Mouse (Mus musculus): ENCODE data around the gene Csrp3. TPM values are rescaled to one million over a fixed set of nuclear protein-coding genes. Genes with fewer than 3 reads are reported as not detected.

Csrp3 gene
- polyA plus RNA-seq, 1 experiment from 2014 or later: 1.4 TPM

DNA sequence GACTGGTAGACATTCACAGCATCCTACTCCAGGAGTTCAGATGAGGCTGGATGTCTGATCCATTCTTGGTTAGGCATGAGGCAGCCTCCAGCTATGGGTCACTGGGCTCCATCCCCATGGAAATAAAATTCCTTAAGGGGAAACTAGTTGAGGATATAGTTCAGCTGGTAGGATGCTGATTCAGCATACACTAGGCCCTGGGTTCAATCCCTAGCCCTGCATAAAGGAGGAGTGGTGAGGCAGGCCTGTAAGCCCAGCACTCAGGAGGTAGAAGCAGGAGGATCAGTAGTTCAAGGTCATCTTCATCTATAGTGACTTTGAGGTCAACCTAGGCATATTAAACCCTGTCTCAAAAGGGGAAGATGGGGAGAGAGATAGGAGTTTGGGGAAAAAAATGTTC, 16.4 kb upstream of the Csrp3 start:
- H3K27ac ChIP-seq (replicated peaks; ENCODE audit: low read depth, low read length): no peak overlapping the region
- no peaks in the 10 kb centered on the region for H3K27me3 ChIP-seq (ENCODE audit: control insufficient read depth, insufficient read depth, low read length)
- no peak overlapping the region for H3K9ac ChIP-seq (ENCODE audit: low read length)
- no peaks in the 10 kb centered on the region for H3K4me1 ChIP-seq (ENCODE audit: control insufficient read depth, insufficient read depth, low read length)
- ATAC-seq (ENCODE audit: insufficient number of reproducible peaks, low FRiP score, low TSS enrichment, low read depth) (no peak), DNase-seq (ENCODE audit: low spot score) (no peak)
- no peak overlapping the region for H3K4me3 ChIP-seq (ENCODE audit: low read depth, low read length)
- no peak overlapping the region for H3K4me2 ChIP-seq (ENCODE audit: low read depth, severe bottlenecking)
- peaks cover 8% of the 10 kb centered on the region for H3K36me3 ChIP-seq (ENCODE audit: control insufficient read depth, insufficient read depth, low read length)
- no peaks in the 10 kb centered on the region for H3K9me3 ChIP-seq (ENCODE audit: control insufficient read depth, low read length)

DNA sequence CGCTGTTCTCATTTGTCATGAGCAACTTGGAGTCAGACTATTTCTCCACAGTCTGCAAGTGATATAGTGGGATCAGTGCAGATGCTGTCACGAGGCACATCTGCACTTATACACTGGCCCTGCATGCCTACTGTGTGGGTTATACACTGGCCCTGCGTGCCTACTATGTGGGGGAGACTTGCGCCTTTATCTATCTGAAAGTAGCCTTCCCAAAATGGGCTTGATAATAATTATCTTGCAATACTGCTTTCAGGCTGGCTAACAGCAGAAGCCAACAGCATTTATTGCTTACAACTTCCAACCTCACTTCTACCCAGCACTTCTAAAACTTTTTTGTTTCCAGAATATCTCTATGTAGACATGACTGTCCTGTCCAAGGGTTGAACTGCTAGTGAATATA, 14.0 kb upstream of the Csrp3 start:
- ATAC-seq (ENCODE audit: insufficient number of reproducible peaks, low FRiP score, low TSS enrichment, low read depth) (no peak), DNase-seq (ENCODE audit: low spot score) (no peak)
- no peaks in the 10 kb centered on the region for H3K9me3 ChIP-seq (ENCODE audit: control insufficient read depth, low read length)

DNA sequence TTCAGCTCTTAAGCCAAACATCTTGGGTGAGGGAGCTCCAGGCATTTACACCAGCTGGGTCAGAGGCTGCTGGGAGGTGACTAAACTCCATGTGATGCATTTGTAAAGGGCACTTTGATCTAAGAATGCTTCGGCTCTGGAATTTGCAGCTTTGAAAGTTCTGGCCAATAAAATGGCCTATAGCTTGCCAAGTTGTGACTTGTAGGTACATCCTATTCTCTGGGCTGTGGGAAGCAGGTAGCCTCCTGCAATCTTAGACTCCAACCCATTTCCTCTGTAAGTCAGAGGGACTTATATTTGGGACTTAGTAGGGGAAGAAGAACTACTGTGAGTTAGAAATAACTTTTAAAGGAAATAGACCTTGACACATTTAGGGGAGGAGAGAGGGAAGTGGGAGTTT, 13.1 kb upstream of the Csrp3 start:
- DNase-seq (ENCODE audit: low spot score): no peak
- no peaks in the 10 kb centered on the region; the same call in 1 of the 2 replicates for H3K36me3 ChIP-seq (ENCODE audit: control insufficient read depth, insufficient read depth, low read length)
- no peaks in the 10 kb centered on the region for H3K27me3 ChIP-seq (ENCODE audit: control insufficient read depth, insufficient read depth, low read length)
- WGBS: 10% methylated on average over 1 of the region's 1 CpGs
- no peak overlapping the region for H3K9ac ChIP-seq (ENCODE audit: low read length)
- no peak for ATAC-seq (ENCODE audit: insufficient number of reproducible peaks, low FRiP score, low TSS enrichment, low read depth)
- no peak overlapping the region for H3K4me2 ChIP-seq (ENCODE audit: low read depth, severe bottlenecking)
- no peak overlapping the region for H3K4me3 ChIP-seq (ENCODE audit: low read depth, low read length)
- no peak overlapping the region for H3K27ac ChIP-seq (replicated peaks; ENCODE audit: low read depth, low read length)
- H3K9me3 ChIP-seq (ENCODE audit: control insufficient read depth, low read length): no peaks in the 10 kb centered on the region
- H3K4me1 ChIP-seq (ENCODE audit: control insufficient read depth, insufficient read depth, low read length): no peaks in the 10 kb centered on the region

More for the DNA sequence above, 14.0 kb upstream of the Csrp3 start:
- Histone ChIP-seq H3K27me3 (ENCODE audit: control insufficient read depth, insufficient read depth, low read length) (no peaks in the 10 kb centered on the region), H3K4me2 (ENCODE audit: low read depth, severe bottlenecking) (no peak overlapping the region), H3K9ac (ENCODE audit: low read length) (no peak overlapping the region), H3K4me3 (ENCODE audit: low read depth, low read length) (no peak overlapping the region), H3K27ac (replicated peaks; ENCODE audit: low read depth, low read length) (no peak overlapping the region), H3K36me3 (ENCODE audit: control insufficient read depth, insufficient read depth, low read length) (no peaks in the 10 kb centered on the region; the same call in 1 of the 2 replicates), H3K4me1 (ENCODE audit: control insufficient read depth, insufficient read depth, low read length) (no peaks in the 10 kb centered on the region)
- WGBS: 89% methylated on average over 4 of the region's 4 CpGs

DNA sequence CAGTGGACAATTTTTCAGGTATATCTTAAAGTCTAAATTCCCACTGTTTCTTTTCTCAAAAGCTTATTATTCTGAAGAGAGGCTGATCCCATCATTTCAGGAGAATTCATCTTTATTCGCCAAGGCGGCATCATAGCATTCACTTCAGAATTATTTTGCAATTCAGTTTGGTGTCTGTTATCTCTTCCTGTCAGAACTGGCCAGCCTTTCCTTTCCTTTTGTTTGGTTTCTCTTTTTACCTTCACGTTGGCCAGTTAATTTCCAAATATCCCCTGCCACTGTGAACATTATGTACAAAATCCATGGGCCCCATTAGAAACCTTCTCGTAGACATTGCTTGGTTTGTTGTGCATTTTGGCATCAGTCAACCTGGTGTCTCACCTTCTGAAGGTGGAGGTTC, 11.5 kb upstream of the Csrp3 start:
- Histone ChIP-seq H3K4me1 (ENCODE audit: control insufficient read depth, insufficient read depth, low read length) (no peaks in the 10 kb centered on the region), H3K4me3 (ENCODE audit: low read depth, low read length) (no peak overlapping the region), H3K9ac (ENCODE audit: low read length) (no peak overlapping the region), H3K4me2 (ENCODE audit: low read depth, severe bottlenecking) (no peak overlapping the region), H3K9me3 (ENCODE audit: control insufficient read depth, low read length) (no peaks in the 10 kb centered on the region), H3K36me3 (ENCODE audit: control insufficient read depth, insufficient read depth, low read length) (no peaks in the 10 kb centered on the region), H3K27ac (replicated peaks; ENCODE audit: low read depth, low read length) (no peak overlapping the region), H3K27me3 (ENCODE audit: control insufficient read depth, insufficient read depth, low read length) (no peaks in the 10 kb centered on the region)
- WGBS: 92% methylated on average over 4 of the region's 4 CpGs
- ATAC-seq (ENCODE audit: insufficient number of reproducible peaks, low FRiP score, low TSS enrichment, low read depth) (no peak), DNase-seq (ENCODE audit: low spot score) (no peak)

DNA sequence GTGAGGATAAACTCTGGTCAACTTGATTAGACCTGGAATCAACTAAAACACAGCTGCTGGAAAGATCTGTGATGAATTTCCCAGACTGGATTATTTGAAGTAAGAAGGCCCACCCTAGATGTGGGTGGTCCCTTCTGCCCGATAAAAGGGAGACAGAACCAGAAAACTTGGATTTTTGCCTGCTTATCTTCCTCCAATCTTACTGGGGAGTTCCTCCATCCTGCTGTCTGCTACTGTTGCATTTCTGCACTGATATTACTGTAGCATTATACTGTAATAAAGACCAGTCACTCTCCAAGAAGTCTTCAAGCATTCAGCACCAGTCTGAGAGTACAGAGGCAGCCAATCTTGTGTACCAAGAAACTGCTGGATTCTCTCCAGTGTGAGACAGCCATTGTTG, 10.4 kb upstream of the Csrp3 start:
- Histone ChIP-seq H3K36me3 (ENCODE audit: control insufficient read depth, insufficient read depth, low read length) (no peaks in the 10 kb centered on the region), H3K4me1 (ENCODE audit: control insufficient read depth, insufficient read depth, low read length) (no peaks in the 10 kb centered on the region), H3K9me3 (ENCODE audit: control insufficient read depth, low read length) (no peaks in the 10 kb centered on the region), H3K4me3 (ENCODE audit: low read depth, low read length) (no peak overlapping the region), H3K27me3 (ENCODE audit: control insufficient read depth, insufficient read depth, low read length) (no peaks in the 10 kb centered on the region), H3K27ac (replicated peaks; ENCODE audit: low read depth, low read length) (no peak overlapping the region), H3K9ac (ENCODE audit: low read length) (no peak overlapping the region), H3K4me2 (ENCODE audit: low read depth, severe bottlenecking) (no peak overlapping the region)
- WGBS: 79% methylated on average over 1 of the region's 1 CpGs
- DNase-seq (ENCODE audit: low spot score) (no peak), ATAC-seq (ENCODE audit: insufficient number of reproducible peaks, low FRiP score, low TSS enrichment, low read depth) (no peak)

DNA sequence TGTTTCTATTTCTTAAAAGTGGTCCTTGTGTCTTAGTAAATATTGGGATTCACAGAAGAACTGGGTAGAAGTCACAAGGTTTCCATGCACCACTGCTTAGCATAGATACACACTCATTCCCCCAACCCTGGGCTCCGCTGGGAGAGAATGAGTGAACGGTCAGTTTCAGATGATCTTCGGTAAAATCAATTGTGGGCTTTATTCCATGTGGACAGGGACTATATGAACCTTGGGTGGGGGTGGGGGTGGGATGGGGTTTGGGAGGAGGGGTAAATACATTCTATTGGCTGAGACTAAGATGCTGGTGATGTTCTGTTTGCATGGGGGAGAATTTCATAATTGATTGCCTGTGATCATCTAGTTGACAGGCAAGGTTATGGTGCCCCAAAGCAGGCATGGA, 7.6 kb upstream of the Csrp3 start:
- Histone ChIP-seq H3K4me2 (ENCODE audit: low read depth, severe bottlenecking) (no peak overlapping the region), H3K27me3 (ENCODE audit: control insufficient read depth, insufficient read depth, low read length) (no peaks in the 10 kb centered on the region), H3K4me3 (ENCODE audit: low read depth, low read length) (no peak overlapping the region), H3K9me3 (ENCODE audit: control insufficient read depth, low read length) (no peaks in the 10 kb centered on the region), H3K4me1 (ENCODE audit: control insufficient read depth, insufficient read depth, low read length) (no peaks in the 10 kb centered on the region), H3K36me3 (ENCODE audit: control insufficient read depth, insufficient read depth, low read length) (no peaks in the 10 kb centered on the region), H3K9ac (ENCODE audit: low read length) (no peak overlapping the region), H3K27ac (replicated peaks; ENCODE audit: low read depth, low read length) (no peak overlapping the region)
- DNase-seq (ENCODE audit: low spot score): no peak
- 94% methylated on average over 3 of the region's 3 CpGs for WGBS
- ATAC-seq (ENCODE audit: insufficient number of reproducible peaks, low FRiP score, low TSS enrichment, low read depth): no peak

DNA sequence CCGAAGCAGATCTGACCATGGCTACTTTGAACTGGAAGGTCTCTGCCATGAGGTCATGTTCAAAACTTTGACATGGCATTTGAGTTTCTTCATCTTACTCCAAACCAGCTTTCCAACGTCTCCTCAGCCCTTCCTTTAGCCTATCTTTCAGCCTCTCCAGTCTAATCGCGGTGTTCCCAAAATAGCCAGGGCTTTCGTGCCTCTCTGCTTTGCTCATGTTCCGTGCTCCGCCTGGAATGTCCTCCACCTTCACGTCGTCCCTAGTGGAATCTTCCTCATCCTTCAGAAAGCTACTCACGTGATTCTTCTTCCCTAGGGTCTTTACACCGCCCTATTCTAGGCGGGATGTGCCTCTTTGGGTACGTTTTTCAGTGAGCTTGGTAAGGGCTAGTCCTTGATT, 5.7 kb upstream of the Csrp3 start:
- no peak overlapping the region for H3K27ac ChIP-seq (replicated peaks; ENCODE audit: low read depth, low read length)
- WGBS: 91% methylated on average over 13 of the region's 13 CpGs

DNA sequence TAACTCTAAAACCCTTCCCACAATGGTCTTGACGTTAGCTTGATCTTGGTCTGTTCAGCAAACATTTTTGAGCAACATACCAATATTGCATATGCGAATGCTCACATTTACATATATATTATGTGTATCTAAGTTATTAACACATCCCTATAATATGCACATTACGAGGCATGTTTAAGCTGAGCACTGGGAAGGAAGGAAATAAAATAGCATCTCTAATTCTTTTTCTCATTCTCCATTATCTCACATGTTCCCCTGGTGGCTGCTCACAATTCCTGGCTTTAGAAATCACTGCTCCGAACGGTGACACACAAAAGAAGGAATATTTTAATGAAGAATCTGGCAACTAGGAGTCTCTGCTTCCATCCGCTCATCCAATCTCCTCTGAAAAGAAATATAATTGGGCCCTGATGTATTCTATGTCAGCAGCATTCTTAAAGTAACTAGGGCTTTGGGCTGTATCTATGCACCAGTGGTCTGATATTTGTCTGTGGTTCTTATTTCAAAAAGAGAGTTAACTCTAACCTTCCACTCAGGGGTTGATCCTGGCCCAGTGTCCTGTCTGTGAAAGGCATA, 3.8 kb upstream of the Csrp3 start:
- no peak for ATAC-seq (ENCODE audit: insufficient number of reproducible peaks, low FRiP score, low TSS enrichment, low read depth)
- H3K9me3 ChIP-seq (ENCODE audit: control insufficient read depth, low read length): no peaks in the 10 kb centered on the region
- no peaks in the 10 kb centered on the region for H3K4me1 ChIP-seq (ENCODE audit: control insufficient read depth, insufficient read depth, low read length)
- no peaks in the 10 kb centered on the region for H3K27me3 ChIP-seq (ENCODE audit: control insufficient read depth, insufficient read depth, low read length)
- H3K9ac ChIP-seq (ENCODE audit: low read length): no peak overlapping the region
- H3K27ac ChIP-seq (replicated peaks; ENCODE audit: low read depth, low read length): no peak overlapping the region
- no peaks in the 10 kb centered on the region for H3K36me3 ChIP-seq (ENCODE audit: control insufficient read depth, insufficient read depth, low read length)
- no peak overlapping the region for H3K4me3 ChIP-seq (ENCODE audit: low read depth, low read length)
- 86% methylated on average over 6 of the region's 6 CpGs for WGBS
- no peak overlapping the region for H3K4me2 ChIP-seq (ENCODE audit: low read depth, severe bottlenecking)
- no peak for DNase-seq (ENCODE audit: low spot score)

More for the DNA sequence above, 5.7 kb upstream of the Csrp3 start:
- Histone ChIP-seq H3K27me3 (ENCODE audit: control insufficient read depth, insufficient read depth, low read length) (no peaks in the 10 kb centered on the region), H3K9me3 (ENCODE audit: control insufficient read depth, low read length) (no peaks in the 10 kb centered on the region), H3K4me3 (ENCODE audit: low read depth, low read length) (no peak overlapping the region), H3K4me2 (ENCODE audit: low read depth, severe bottlenecking) (no peak overlapping the region), H3K9ac (ENCODE audit: low read length) (no peak overlapping the region), H3K36me3 (ENCODE audit: control insufficient read depth, insufficient read depth, low read length) (no peaks in the 10 kb centered on the region), H3K4me1 (ENCODE audit: control insufficient read depth, insufficient read depth, low read length) (no peaks in the 10 kb centered on the region)
- ATAC-seq (ENCODE audit: insufficient number of reproducible peaks, low FRiP score, low TSS enrichment, low read depth) (no peak), DNase-seq (ENCODE audit: low spot score) (no peak)

DNA sequence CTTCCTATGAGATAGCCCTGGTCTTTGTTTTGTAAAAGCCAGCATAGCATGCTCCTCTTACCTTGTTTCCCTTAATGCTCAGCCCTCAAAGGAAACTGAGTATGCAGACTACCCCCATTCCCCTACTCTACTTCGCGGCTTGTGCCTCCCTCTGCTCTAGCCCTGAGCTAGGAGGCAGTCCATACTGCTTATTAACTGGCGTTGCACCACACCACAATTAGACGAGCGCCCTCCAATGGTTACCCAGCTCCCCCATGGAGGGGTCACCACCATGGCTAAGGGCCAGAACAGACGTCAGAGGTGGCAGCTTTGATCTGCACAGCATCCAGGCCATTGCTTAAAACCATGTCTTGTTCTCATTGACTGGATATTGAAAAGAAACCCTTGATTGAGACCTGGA, 1.1 kb downstream of the Csrp3 start:
- Histone ChIP-seq H3K27me3 (ENCODE audit: control insufficient read depth, insufficient read depth, low read length) (no peaks in the 10 kb centered on the region), H3K4me2 (ENCODE audit: low read depth, severe bottlenecking) (no peak overlapping the region), H3K9ac (ENCODE audit: low read length) (no peak overlapping the region), H3K4me1 (ENCODE audit: control insufficient read depth, insufficient read depth, low read length) (no peaks in the 10 kb centered on the region), H3K4me3 (ENCODE audit: low read depth, low read length) (no peak overlapping the region), H3K36me3 (ENCODE audit: control insufficient read depth, insufficient read depth, low read length) (no peaks in the 10 kb centered on the region), H3K9me3 (ENCODE audit: control insufficient read depth, low read length) (no peaks in the 10 kb centered on the region), H3K27ac (replicated peaks; ENCODE audit: low read depth, low read length) (no peak overlapping the region)
- no peak for ATAC-seq (ENCODE audit: insufficient number of reproducible peaks, low FRiP score, low TSS enrichment, low read depth)
- 52% methylated on average over 6 of the region's 6 CpGs for WGBS
- DNase-seq (ENCODE audit: low spot score): no peak

Data from limb, embryonic 11.5 days (tissue).